Mouse (Mus musculus): Measurements from ENCODE around the gene Cav1.

The Cav1 gene

DNA sequence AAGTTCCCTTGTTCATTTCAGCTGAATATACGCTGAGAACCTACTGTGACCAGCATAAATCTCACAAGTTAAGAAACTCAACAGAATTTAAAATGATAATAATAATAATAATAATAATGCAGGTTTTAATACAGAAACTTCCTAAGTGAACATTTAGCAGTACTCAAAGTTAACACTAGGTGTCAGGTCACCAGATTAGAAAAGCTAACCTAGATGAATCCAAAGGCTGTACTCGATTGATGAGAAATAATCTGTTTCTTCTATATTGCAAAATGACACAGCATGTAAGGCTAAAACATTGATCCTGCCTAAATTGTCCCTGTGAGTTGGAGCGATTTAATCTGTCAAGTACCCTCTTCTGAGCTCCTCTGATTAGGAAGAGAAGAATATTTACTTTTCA is 56.6 kb downstream of the Cav1 start:
- TF ChIP-seq GATA4 (IDR thresholded peaks at IDR 0.05; ENCODE audit: insufficient replicate concordance, low read length): no peak

DNA sequence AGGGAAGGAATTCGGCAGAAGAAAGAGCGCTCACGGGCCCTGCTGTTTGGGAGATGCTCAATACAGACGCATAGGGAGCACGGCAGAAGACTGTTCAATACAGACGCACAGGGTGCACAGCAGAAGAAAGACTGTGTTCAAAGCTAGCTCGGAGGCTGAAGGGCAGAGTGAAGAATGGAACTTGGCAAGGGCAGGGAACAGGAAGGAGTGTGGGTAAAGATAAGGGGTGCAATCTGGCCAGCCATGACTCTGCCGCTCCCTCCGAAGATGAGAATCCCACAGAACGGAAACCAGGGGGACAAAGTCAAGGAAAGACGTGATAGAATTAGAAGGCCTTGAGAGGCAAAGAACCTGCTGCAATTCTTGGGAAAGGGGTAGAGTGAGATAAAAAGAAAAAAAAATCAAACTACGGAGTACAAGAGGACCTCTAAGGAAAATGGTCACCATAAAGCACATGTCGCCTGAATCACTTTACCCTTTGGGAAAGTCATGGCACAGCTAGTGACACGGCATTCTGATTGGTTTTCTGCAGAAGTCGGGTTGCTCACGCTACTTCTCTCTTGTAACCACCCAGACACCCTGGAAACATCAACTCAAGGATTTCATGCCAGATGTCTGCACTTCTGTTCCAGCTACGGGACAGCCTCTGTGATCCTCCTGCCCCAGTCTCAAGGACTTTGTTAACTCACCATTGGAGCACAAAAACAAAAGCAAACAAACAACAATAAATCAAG is 57.5 kb downstream of the Cav1 start:
- TF ChIP-seq GATA4 (IDR thresholded peaks at IDR 0.05; ENCODE audit: insufficient replicate concordance, low read length): no peak

DNA sequence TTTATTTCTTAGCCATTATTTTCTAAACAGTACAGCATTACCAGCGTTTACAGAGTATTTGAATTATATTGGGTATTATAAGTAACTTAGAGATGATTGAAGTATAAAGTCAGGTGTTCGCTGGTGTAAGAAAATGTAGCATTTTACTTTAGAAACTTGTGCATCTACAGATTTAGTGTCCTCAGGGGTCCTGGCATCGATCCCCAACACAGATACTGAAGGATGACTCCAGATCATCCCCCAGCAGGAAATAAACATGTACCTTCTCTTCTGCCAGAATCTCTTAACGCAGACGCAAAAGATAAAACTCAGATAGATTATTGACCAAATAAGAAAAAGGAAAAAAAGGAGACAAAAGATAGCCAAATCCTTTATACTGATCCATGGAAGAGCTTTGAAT is 68.2 kb downstream of the Cav1 start:
- TF ChIP-seq GATA4 (IDR thresholded peaks at IDR 0.05; ENCODE audit: insufficient replicate concordance, low read length): no peak

DNA sequence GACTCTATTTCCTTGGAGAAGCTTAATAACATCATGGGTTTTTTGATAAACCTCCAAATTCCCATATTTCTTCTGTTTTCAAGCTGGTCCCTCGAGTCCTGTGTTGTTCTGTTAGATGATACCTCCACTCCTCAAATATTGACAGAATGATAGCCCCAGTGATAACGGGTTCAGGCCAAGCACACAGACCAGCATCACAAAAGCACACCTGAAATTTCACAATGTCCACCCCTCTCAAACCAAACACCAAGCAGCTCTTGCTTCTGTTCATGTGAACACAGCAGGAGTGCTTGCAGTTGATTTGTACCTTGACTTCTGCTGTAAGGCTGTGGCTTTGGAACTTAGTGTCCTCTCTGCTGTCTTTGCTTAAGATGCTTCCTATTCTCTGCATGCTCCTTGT is 71.2 kb downstream of the Cav1 start:
- no peak for TF ChIP-seq GATA4 (IDR thresholded peaks at IDR 0.05; ENCODE audit: insufficient replicate concordance, low read length)

DNA sequence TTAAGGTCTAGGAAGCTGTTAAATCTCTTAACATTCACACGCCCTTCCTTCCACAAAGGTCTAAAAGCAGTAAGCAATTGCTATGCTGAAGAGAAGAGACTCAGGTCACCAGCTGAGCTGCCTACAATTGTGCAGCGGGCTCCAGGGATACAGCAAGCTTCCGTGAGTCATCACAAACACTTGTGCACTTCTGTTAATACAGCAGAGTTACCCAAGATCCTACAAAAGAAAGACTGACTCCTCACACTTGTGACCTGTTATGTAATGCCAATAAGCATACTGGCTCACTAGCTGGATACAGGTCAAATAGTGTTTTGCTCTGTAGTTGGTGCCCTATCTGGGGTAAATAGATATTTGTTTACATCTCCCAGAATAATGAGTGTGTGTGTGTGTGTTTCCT is 74.0 kb downstream of the Cav1 start:
- TF ChIP-seq GATA4 (IDR thresholded peaks at IDR 0.05; ENCODE audit: insufficient replicate concordance, low read length): no peak

DNA sequence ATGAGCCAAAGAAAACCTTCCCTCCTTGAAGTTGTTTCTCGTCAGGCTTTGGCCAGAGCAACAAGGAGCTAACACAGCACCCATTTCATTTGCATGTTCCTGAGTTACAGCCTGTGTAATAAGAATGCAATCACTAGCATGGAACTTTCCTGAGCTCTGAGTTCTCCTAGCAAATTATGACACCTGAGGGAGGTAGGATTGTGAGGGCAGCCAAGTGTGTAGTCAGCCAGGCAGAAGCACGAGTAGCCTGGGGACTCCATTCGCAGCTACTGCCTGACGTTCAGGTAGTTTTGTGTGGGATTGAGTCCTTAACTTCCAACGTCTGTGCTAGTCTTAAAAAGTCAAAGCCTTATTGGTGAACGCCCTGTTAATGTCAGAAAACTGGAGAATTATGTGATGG is 75.6 kb downstream of the Cav1 start:
- TF ChIP-seq GATA4 (IDR thresholded peaks at IDR 0.05; ENCODE audit: insufficient replicate concordance, low read length): no peak

DNA sequence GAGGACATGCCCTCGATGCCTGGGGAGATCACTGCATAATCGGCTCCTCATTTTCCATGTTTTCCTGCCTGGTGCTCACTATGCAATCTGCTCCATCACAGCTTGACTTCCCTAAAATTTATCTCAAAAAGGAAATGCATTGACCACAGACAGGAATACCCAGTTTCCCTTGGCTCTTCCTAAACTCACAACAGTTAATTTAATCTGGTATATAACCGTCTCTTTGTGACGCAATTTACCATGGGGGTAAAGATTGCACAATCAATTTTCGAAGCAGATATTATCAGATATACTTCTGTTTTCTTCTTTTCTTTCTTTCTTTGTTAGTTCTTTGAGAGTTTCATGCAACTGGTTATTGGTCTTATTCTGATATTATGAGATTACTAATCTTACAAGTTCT is 79.4 kb downstream of the Cav1 start:
- TF ChIP-seq GATA4 (IDR thresholded peaks at IDR 0.05; ENCODE audit: insufficient replicate concordance, low read length): no peak

DNA sequence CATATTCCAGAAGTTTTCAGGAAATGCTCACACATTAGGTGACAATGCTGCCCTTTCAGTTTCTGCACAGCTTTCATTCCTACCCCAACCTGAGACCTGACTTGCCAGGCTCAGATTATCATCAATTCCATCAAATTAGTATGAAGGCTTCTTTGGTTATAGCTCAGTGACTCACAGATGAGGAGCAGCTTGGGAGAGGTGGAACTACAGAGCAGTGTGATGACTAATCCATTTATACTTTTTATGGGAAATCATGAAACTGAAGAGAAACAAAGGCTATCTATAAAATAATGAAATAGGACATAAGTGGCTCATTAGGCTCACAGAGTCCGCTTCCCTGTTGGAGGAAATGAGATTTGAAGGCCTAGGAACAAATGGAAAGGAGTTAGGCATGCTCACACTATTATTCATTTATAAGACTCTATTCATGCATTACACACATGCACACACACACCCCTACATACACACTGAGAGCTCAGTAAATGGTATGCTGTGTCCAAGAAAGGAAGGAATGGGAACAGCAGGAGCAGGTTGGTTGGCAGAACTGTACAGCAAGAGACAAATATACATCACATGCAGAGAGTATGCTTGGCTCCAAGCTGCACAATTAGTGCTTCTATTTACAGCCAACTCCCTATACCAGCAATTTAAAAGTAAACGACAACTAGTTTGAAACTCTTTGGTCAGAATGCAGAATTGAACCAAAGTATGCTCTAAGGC is 82.0 kb downstream of the Cav1 start:
- TF ChIP-seq GATA4 (IDR thresholded peaks at IDR 0.05; ENCODE audit: insufficient replicate concordance, low read length): no peak

Measured in liver, adult (tissue).